Mouse (Mus musculus) kidney, adult 2 months (tissue): ENCODE measurements around the gene Lrrk1. TPM values are rescaled to one million over a fixed set of nuclear protein-coding genes. Genes with fewer than 3 reads are reported as not detected.

Source experiments
- DNase-seq: peaks from one replicate; pipeline ENCODE4 v3.0.0; 2021
- H3K27ac ChIP-seq: fragments of 200-500 bp; 2 replicates; pipeline ENCODE4 v1.5.1; 2012; ENCODE audit warnings: low read depth, low read length, control low read depth, inconsistent platforms; ENCODE audit not compliant: insufficient read depth
- H3K27me3 ChIP-seq: fragments of 200-500 bp; replicated peaks from 2 replicates; pipeline ENCODE4 v1.6.1; 2012; ENCODE audit warnings: mild to moderate bottlenecking, moderate library complexity, low read length, inconsistent platforms; ENCODE audit not compliant: control insufficient read depth, insufficient read depth
- H3K36me3 ChIP-seq: fragments of 200-500 bp; 2 replicates; pipeline ENCODE4 v1.6.1; 2012; ENCODE audit warnings: mild to moderate bottlenecking, moderate library complexity, low read length, inconsistent platforms; ENCODE audit not compliant: control insufficient read depth, insufficient read depth
- H3K4me1 ChIP-seq: fragments of 200-500 bp; 2 replicates; pipeline ENCODE4 v1.6.1; 2011; ENCODE audit warnings: low read length; ENCODE audit not compliant: control insufficient read depth, insufficient read depth
- H3K4me3 ChIP-seq: fragments of 200-500 bp; 2 replicates; pipeline ENCODE4 v1.5.1; 2011; ENCODE audit warnings: mild to moderate bottlenecking, low read depth, low read length, control low read depth; ENCODE audit not compliant: insufficient read depth
- CTCF ChIP-seq: fragments of 200-500 bp; conservative IDR thresholded peaks from 2 replicates; pipeline ENCODE4 v1.5.1; 2011; ENCODE audit warnings: low read depth, mild to moderate bottlenecking, control low read depth, low read length, moderate library complexity, mixed read lengths; ENCODE audit not compliant: insufficient read depth, insufficient read length
- POLR2A ChIP-seq: fragments of 200-500 bp; IDR thresholded peaks from one replicate; pipeline ENCODE4 v1.6.1; 2011; ENCODE audit warnings: low read depth, low read length, control low read depth
- WGBS: fragments of 180-500 bp; shearing (Covaris S2); methylation state at CpG from one replicate; pipeline ENCODE4 v1.1.7; 2018; 5-methylcytosine and 5-hydroxymethylcytosine counted together
- polyA plus RNA-seq: library from polyadenylated mRNA; depleted of rRNA; stranded (reverse); fragments of >200 nt; gene quantifications from 2 replicates; pipeline ENCODE4 v1.2.3, GENCODE M21; 2012

Lrrk1 gene
- polyA plus RNA-seq, 1 experiment, result 17.3 TPM

DNA sequence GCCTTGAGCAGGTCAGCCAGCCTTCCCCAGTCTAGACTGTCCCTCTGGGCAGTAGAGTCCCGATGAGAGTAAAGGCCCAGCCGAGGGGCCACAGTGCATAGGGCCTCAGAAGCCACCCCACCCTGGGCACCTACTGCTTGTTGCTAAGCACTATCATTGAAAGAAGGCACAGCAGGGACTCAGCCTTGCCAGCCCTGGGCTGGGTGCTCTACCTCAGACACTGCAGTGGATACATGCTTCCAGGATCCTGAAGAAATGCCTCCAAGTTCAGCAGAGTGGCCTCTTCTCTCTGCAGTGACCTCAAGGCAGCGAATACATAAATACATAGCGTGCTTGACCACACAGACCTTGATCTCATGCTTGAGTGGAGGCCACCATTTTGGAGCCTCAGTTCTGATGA, 156.3 kb downstream of the Lrrk1 start:
- DNase-seq, result no peak
- WGBS, result 81% methylated on average over 4 of the region's 4 CpGs
- Histone ChIP-seq H3K4me3 (no peak overlapping the region), H3K4me1 (peaks cover 5% of the 10 kb centered on the region; the same call in 1 of the 2 replicates), H3K36me3 (no peaks in the 10 kb centered on the region), H3K27me3 (no peaks in the 10 kb centered on the region), H3K27ac (no peak overlapping the region)
- TF ChIP-seq CTCF (no peak), POLR2A (no peak)

DNA sequence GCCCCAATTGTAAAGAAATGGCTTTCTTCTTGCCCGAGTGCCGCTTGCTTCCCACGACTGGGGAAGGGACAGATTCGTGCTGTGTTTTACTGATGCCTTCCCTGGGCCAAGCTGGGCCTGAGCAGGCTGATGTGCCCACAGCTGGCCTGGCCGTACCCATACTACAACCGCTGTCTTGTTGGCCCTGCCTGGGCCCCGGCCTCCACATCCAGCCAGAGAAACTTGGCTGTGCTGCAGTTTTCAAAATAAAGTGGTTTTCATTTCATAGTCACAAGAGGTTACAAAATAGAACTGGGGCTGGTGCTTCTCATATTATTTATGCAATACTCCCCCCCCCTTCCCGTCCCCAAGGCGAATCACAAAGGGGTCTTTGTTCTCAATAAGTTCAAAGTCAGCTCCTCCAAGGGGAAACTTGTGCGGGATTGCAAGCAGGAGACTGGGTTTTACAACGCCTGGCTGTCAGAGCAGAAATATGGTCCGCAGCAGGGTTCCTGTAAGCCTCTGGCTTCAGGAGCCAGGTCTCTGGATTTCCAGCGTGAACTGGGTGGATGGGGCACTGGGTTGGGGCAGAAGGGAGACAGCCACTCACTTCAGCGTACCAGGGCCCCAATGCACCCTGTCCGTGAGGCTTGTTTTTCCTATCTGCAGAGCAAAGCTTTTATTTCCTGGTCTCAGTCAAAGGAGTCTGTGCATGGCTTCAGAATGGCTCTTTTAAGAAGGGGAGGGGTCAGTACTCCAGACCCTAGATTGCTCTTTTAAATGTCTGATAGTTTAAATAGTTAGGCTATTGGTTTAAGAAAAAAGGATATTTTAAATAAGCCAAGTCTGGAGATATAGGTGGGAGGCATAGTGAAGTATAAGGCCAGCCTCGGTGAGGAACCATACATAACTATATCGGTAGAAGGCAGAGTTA, 157.3 kb downstream of the Lrrk1 start:
- TF ChIP-seq CTCF (no peak), POLR2A (no peak)

DNA sequence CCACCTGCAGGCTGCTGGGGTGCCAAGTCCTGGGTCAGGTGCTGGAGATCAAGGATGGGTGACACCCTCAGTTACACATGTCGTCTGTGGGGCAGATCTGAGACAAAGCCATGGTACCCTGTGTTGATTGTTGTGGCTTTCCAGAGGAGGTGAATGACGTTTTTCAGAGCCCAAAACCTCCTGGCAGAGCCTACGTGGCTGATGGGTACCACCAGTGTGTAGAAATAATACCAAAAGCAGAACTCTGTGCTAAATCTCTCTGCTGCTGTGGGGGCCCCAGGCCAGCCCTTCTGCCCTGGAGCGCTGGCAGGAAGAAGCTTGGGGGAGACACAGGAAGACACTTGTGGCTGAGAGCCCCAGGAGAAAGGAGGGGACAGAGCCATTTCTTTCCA, 157.9 kb downstream of the Lrrk1 start:
- no peak for TF ChIP-seq POLR2A
- TF ChIP-seq CTCF, result no peak
- no peak for DNase-seq

More for the DNA sequence above, 157.3 kb downstream of the Lrrk1 start:
- peaks cover 5% of the 10 kb centered on the region; the same call in 1 of the 2 replicates for H3K4me1 ChIP-seq
- no peak for DNase-seq
- 61% methylated on average over 17 of the region's 17 CpGs for WGBS
- no peaks in the 10 kb centered on the region for H3K27me3 ChIP-seq
- H3K36me3 ChIP-seq, result no peaks in the 10 kb centered on the region
- H3K4me3 ChIP-seq, result no peak overlapping the region
- no peak overlapping the region for H3K27ac ChIP-seq

DNA sequence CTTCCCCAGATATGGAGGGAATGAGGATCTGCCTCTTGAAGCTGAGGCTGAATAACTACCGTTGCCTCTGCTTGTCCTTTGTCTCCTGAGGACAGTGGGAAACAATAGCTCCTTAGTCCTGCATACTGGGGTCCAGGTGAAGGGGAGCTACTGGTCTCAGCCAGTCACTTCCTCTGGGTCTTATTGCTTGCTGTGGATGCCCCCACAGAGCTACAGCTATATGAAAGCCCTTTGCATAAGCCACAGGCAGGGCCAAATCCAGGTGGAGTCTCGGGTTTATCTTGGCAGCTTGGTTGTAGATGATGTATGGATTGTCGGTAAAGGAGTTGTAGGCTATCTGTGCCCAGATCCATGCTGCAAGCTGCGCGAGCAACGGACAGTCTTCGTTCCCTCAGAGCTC, 158.7 kb downstream of the Lrrk1 start:
- no peak for DNase-seq
- Histone ChIP-seq H3K27ac (no peak overlapping the region), H3K36me3 (no peaks in the 10 kb centered on the region), H3K4me1 (peaks cover 5% of the 10 kb centered on the region; the same call in 1 of the 2 replicates), H3K27me3 (no peaks in the 10 kb centered on the region), H3K4me3 (no peak overlapping the region)
- TF ChIP-seq POLR2A (no peak), CTCF (no peak)
- whole genome bisulfite sequencing, result 90% methylated on average over 7 of the region's 7 CpGs

More for the DNA sequence above, 157.9 kb downstream of the Lrrk1 start:
- H3K27ac ChIP-seq, result no peak overlapping the region
- H3K36me3 ChIP-seq, result no peaks in the 10 kb centered on the region
- no peak overlapping the region for H3K4me3 ChIP-seq
- WGBS, result 63% methylated on average over 4 of the region's 4 CpGs
- no peaks in the 10 kb centered on the region for H3K27me3 ChIP-seq
- peaks cover 5% of the 10 kb centered on the region; the same call in 1 of the 2 replicates for H3K4me1 ChIP-seq

DNA sequence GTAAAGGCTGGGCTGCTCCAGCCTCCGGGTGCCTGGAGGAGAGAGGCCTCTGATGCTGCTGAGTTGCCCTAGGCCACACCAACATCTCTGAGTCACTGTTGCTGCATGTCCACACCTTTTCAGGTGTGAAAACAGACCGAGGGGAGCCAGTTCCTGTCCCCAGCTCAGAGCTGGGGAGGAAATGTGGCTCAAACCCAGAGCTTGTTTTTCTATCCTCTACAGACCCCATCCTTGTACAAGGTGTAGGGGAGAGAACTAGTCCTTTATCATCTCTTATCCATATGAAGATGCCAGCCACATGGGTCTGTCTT, 159.6 kb downstream of the Lrrk1 start:
- WGBS, result 63% methylated on average over 2 of the region's 2 CpGs
- Histone ChIP-seq H3K27ac (peak overlapping the region; percentile 71), H3K27me3 (no peaks in the 10 kb centered on the region), H3K4me1 (peaks cover 6% of the 10 kb centered on the region; the same call in 1 of the 2 replicates), H3K36me3 (no peaks in the 10 kb centered on the region), H3K4me3 (no peak overlapping the region)
- DNase-seq, result no peak
- TF ChIP-seq POLR2A, result no peak

DNA sequence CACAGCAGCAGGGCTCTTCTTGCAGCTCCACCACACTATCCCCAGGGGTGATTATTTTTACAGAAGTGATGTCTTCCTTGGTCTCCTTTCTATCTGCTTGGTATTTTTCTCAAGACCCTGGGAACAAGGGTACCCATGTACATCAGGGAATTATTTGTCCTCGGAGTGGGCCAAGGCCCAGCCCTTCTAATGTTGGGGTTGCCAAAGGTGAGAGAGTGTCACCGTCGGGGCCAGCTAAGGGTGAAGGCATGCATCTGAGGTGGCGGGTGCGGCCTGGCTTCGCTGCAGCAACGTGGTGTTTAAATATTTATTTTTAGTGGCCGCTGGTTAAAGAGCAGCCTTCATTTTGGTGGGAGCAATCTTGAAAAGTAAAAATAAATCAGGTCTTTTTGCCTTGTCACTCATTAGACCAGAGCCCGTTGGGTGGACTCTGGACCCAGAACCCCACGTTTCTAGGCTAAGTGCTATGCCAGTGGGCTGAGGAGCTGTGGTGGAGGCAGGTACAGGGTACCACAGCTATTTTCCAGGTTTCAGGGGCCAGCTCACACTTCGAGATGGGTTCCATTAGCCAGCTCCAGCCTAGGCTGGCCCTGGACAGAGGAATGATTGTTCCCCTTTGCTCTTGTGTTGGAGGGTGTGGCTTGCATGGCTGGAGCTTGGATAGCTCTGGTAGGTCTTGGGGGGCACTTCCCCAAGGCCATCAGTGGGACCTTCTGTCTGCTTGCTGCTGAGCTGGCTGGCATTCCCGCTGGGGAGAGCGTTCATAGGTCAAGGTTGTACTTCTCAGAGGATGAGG, 160.1 kb downstream of the Lrrk1 start:
- no peak overlapping the region for H3K4me3 ChIP-seq
- no peaks in the 10 kb centered on the region for H3K36me3 ChIP-seq
- peak overlapping the region; percentile 71 for H3K27ac ChIP-seq
- WGBS, result 47% methylated on average over 13 of the region's 13 CpGs
- H3K27me3 ChIP-seq, result no peaks in the 10 kb centered on the region
- peak; percentile 75 for DNase-seq
- peaks cover 9% of the 10 kb centered on the region; the same call in 1 of the 2 replicates for H3K4me1 ChIP-seq
- no peak for TF ChIP-seq CTCF
- TF ChIP-seq POLR2A, result no peak

DNA sequence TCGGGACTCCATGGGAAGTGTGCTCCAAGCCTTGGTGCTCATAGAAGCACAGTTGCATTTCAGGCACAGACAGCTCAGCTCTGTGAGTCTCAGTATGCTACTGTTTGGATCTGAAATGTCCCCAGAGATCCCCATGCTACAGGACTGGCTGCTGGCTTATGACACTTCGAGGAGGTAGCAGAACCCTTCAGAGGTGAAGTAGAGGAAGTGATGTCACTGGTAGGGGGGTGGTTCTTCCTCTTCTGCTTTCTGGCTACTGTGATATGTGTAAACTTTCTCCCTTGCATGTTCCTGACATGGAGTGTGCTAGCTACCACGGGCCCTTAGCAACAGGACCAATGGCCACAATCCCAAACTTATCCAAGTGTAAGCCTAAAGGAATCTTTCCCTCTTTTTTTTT, 162.3 kb downstream of the Lrrk1 start:
- Histone ChIP-seq H3K27ac (no peak overlapping the region), H3K36me3 (no peaks in the 10 kb centered on the region), H3K4me1 (peaks cover 12% of the 10 kb centered on the region; the same call in 1 of the 2 replicates), H3K27me3 (no peaks in the 10 kb centered on the region), H3K4me3 (no peak overlapping the region)
- WGBS, result 82% methylated on average over 3 of the region's 3 CpGs
- DNase-seq, result no peak
- no peak for TF ChIP-seq POLR2A
- no peak for TF ChIP-seq CTCF
